Comparison of ENCODE assay signal across 9 mouse cellular contexts in genomic region chr9:71073831-71074230, GRCm38 (mm10).
DNase-seq lines count a peak whose midpoint lies in the region; ATAC-seq and TF ChIP-seq lines count a peak whose summit lies in the region.
"Had no signal": no experiment of that assay in that cellular context is flagged by ENCODE, and none has a peak within 500 bp of the region (broad histone marks: within the 10 kb centered on the region; RNA-seq: fewer than 3 reads in every experiment).

No protein-coding gene starts in this region.

- DNase-seq in intestine, embryonic 14.5 days (ENCODE audit: low spot score) = peak; percentile 52
- peak; percentile 44 for DNase-seq in urinary bladder, postnatal 14 days (ENCODE audit: low spot score)
- no peak for DNase-seq in urinary bladder, adult 18-20 months (ENCODE audit: low spot score in 2 of 2)
- peak; percentile 31 for DNase-seq in lung, postnatal 0 days (ENCODE audit: low spot score)
- peak; percentile 33 for DNase-seq in thymus, postnatal 0 days (ENCODE audit: low spot score)
- DNase-seq in forebrain, embryonic 10.5 days (ENCODE audit: extremely low spot score, low spot score) = no peak

- no peak for TF ChIP-seq EP300 in lung, postnatal 0 days (IDR thresholded peaks at IDR 0.05)

- H3K4me1 ChIP-seq in intestine, embryonic 14.5 days (replicated peaks; ENCODE audit: control insufficient read depth, insufficient read depth, low read length) = no peaks in the 10 kb centered on the region; the same call in 1 of the 2 replicates
- peaks cover 5% of the 10 kb centered on the region; the same call in 1 of the 2 replicates for H3K4me1 ChIP-seq in intestine, embryonic 16.5 days (ENCODE audit: control insufficient read depth, insufficient read depth, low read length)
- peaks cover 6% of the 10 kb centered on the region for H3K4me1 ChIP-seq in cortical plate, adult 2 months (ENCODE audit: control insufficient read depth, insufficient read depth, low read length)
- no peaks in the 10 kb centered on the region for H3K4me1 ChIP-seq in lung, postnatal 0 days (ENCODE audit: insufficient read depth, low read depth, low read length)
- H3K4me1 ChIP-seq in forebrain, embryonic 10.5 days = peaks cover 7% of the 10 kb centered on the region; the same call in 1 of the 2 replicates
- H3K4me1 ChIP-seq: neural tube, embryonic 12.5 days had no signal

- no peak for ATAC-seq in intestine, embryonic 14.5 days (replicated peaks; ENCODE audit: low FRiP score, low TSS enrichment, low read depth)
- ATAC-seq in intestine, embryonic 16.5 days = no peak
- ATAC-seq in lung, postnatal 0 days = no peak

- no peaks in the 10 kb centered on the region for H3K36me3 ChIP-seq in intestine, embryonic 14.5 days (ENCODE audit: control insufficient read depth, insufficient read depth, low read length)
- no peaks in the 10 kb centered on the region for H3K36me3 ChIP-seq in intestine, embryonic 16.5 days (ENCODE audit: control insufficient read depth, insufficient read depth, low read length)
- no peaks in the 10 kb centered on the region for H3K36me3 ChIP-seq in lung, postnatal 0 days (ENCODE audit: insufficient read depth, low read length)
- no peaks in the 10 kb centered on the region for H3K36me3 ChIP-seq in forebrain, embryonic 10.5 days (replicated peaks)
- H3K36me3 ChIP-seq: neural tube, embryonic 12.5 days had no signal

- no peak overlapping the region for H3K4me3 ChIP-seq in intestine, embryonic 14.5 days (ENCODE audit: low read depth, low read length)
- H3K4me3 ChIP-seq in intestine, embryonic 16.5 days (ENCODE audit: low read length) = no peak overlapping the region
- no peak overlapping the region for H3K4me3 ChIP-seq in cortical plate, adult 2 months (ENCODE audit: insufficient read depth, low read length)
- H3K4me3 ChIP-seq in lung, postnatal 0 days (ENCODE audit: low read depth, low read length) = no peak overlapping the region
- no peak overlapping the region for H3K4me3 ChIP-seq in forebrain, embryonic 10.5 days
- H3K4me3 ChIP-seq: neural tube, embryonic 12.5 days had no signal

- peak; percentile 74 for TF ChIP-seq CTCF in cortical plate, adult 2 months (IDR thresholded peaks at IDR 0.05; ENCODE audit: extremely low read depth, insufficient read depth, low read length)
- peak; percentile 84 for TF ChIP-seq CTCF in lung, postnatal 0 days (IDR thresholded peaks at IDR 0.05)

- WGBS in intestine, embryonic 14.5 days = 55% methylated on average over 4 of the region's 4 CpGs
- 55% methylated on average over 4 of the region's 4 CpGs for WGBS in intestine, embryonic 16.5 days
- WGBS in lung, postnatal 0 days = 50% methylated on average over 4 of the region's 4 CpGs
- WGBS in forebrain, embryonic 10.5 days = 67% methylated on average over 4 of the region's 4 CpGs

- no peak overlapping the region for H3K9ac ChIP-seq in intestine, embryonic 14.5 days (ENCODE audit: low read length)
- no peak overlapping the region for H3K9ac ChIP-seq in intestine, embryonic 16.5 days (ENCODE audit: low read depth, low read length)
- no peak overlapping the region for H3K9ac ChIP-seq in lung, postnatal 0 days (replicated peaks; ENCODE audit: low read depth)
- H3K9ac ChIP-seq: neural tube, embryonic 12.5 days had no signal

- no peaks in the 10 kb centered on the region for H3K9me3 ChIP-seq in intestine, embryonic 14.5 days (ENCODE audit: control insufficient read depth, low read length)
- H3K9me3 ChIP-seq in intestine, embryonic 16.5 days (ENCODE audit: control insufficient read depth, low read length) = no peaks in the 10 kb centered on the region
- H3K9me3 ChIP-seq in lung, postnatal 0 days (ENCODE audit: low read length) = no peaks in the 10 kb centered on the region
- H3K9me3 ChIP-seq in forebrain, embryonic 10.5 days = no peaks in the 10 kb centered on the region
- H3K9me3 ChIP-seq: neural tube, embryonic 12.5 days had no signal

- no peak for TF ChIP-seq POLR2A in cortical plate, adult 2 months (IDR thresholded peaks at IDR 0.05; ENCODE audit: extremely low read depth, insufficient read depth, low read length)

- H3K27me3 ChIP-seq in intestine, embryonic 14.5 days (replicated peaks; ENCODE audit: control insufficient read depth, insufficient read depth, low read length) = no peaks in the 10 kb centered on the region
- H3K27me3 ChIP-seq in intestine, embryonic 16.5 days (replicated peaks; ENCODE audit: control insufficient read depth, insufficient read depth, low read length) = no peaks in the 10 kb centered on the region
- no peaks in the 10 kb centered on the region for H3K27me3 ChIP-seq in lung, postnatal 0 days (replicated peaks; ENCODE audit: insufficient read depth, low read length)
- H3K27me3 ChIP-seq in forebrain, embryonic 10.5 days (ENCODE audit: poor library complexity, severe bottlenecking) = no peaks in the 10 kb centered on the region
- H3K27me3 ChIP-seq: neural tube, embryonic 12.5 days had no signal

- H3K4me2 ChIP-seq in intestine, embryonic 14.5 days (ENCODE audit: low read length) = no peak overlapping the region
- no peak overlapping the region for H3K4me2 ChIP-seq in intestine, embryonic 16.5 days (ENCODE audit: low read depth, low read length)
- H3K4me2 ChIP-seq in lung, postnatal 0 days (replicated peaks; ENCODE audit: low read depth, low read length) = no peak overlapping the region
- H3K4me2 ChIP-seq: neural tube, embryonic 12.5 days had no signal

- H3K27ac ChIP-seq in intestine, embryonic 14.5 days (ENCODE audit: low read depth) = no peak overlapping the region
- H3K27ac ChIP-seq in intestine, embryonic 16.5 days (ENCODE audit: low read length) = no peak overlapping the region
- no peak overlapping the region for H3K27ac ChIP-seq in cortical plate, adult 2 months (ENCODE audit: insufficient read depth, low read length)
- no peak overlapping the region for H3K27ac ChIP-seq in lung, postnatal 0 days (ENCODE audit: low read length)
- H3K27ac ChIP-seq in forebrain, embryonic 10.5 days = no peak overlapping the region
- H3K27ac ChIP-seq: neural tube, embryonic 12.5 days had no signal

Comparison
In these comparisons a context has a peak if more than half of its experiments do, and no peak if none do; other contexts are left out.
1. DNase-seq: peak in intestine, embryonic 14.5 days (single experiment), urinary bladder, postnatal 14 days (single experiment), lung, postnatal 0 days (single experiment) and thymus, postnatal 0 days (single experiment); none in urinary bladder, adult 18-20 months (0 of 2) and forebrain, embryonic 10.5 days (single experiment).